Mouse (Mus musculus) midbrain, postnatal 0 days (tissue): ENCODE measurements around the gene Mcm2. TPM values are rescaled to one million over a fixed set of nuclear protein-coding genes. Genes with fewer than 3 reads are reported as not detected.
A peak's percentile ranks its signal among the peaks of the same experiment; 100 is the strongest.

Source experiments
- ATAC-seq: fragments of 200-750 bp; cut with Nextera tagmentation; 2 replicates; pipeline ENCODE4 v1.8.0; 2017; ENCODE audit warnings: moderate number of reproducible peaks, mild to moderate bottlenecking, moderate TSS enrichment, moderate library complexity; ENCODE audit not compliant: low FRiP score
- DNase-seq: peaks from one replicate; pipeline ENCODE4 v3.0.0-alpha.2; 2015; ENCODE audit warnings: low spot score
- H3K27ac ChIP-seq: fragments of 300-500 bp; sonication (generic); 2 replicates; pipeline ENCODE4 v1.5.1; 2014; ENCODE audit warnings: low read depth, mild to moderate bottlenecking, low read length, mixed read lengths
- H3K27me3 ChIP-seq: fragments of 300-500 bp; sonication (generic); 2 replicates; pipeline ENCODE4 v1.6.1; 2014; ENCODE audit warnings: low read length, control low read depth, mixed read lengths; ENCODE audit not compliant: insufficient read depth
- H3K36me3 ChIP-seq: fragments of 300-500 bp; sonication (generic); 2 replicates; pipeline ENCODE4 v1.6.1; 2014; ENCODE audit warnings: low read length, control low read depth, mixed read lengths; ENCODE audit not compliant: insufficient read depth
- H3K4me1 ChIP-seq: fragments of 300-500 bp; sonication (generic); 2 replicates; pipeline ENCODE4 v1.6.1; 2014; ENCODE audit warnings: mild to moderate bottlenecking, control low read depth, antibody characterized with exemption, low read length, mixed read lengths; ENCODE audit not compliant: insufficient read depth
- H3K4me2 ChIP-seq: fragments of 300-500 bp; sonication (generic); 2 replicates; pipeline ENCODE4 v1.6.1; 2014; ENCODE audit warnings: low read depth, mild to moderate bottlenecking, low read length, mixed read lengths; ENCODE audit not compliant: poor library complexity, severe bottlenecking
- H3K4me3 ChIP-seq: fragments of 300-500 bp; sonication (generic); 2 replicates; pipeline ENCODE4 v1.5.1; 2014; ENCODE audit warnings: low read depth, mild to moderate bottlenecking, low read length, moderate library complexity
- H3K9ac ChIP-seq: fragments of 300-500 bp; sonication (generic); replicated peaks from 2 replicates; pipeline ENCODE4 v1.6.1; 2014; ENCODE audit warnings: mild to moderate bottlenecking, low read length, moderate library complexity, mixed read lengths; ENCODE audit not compliant: poor library complexity, severe bottlenecking
- H3K9me3 ChIP-seq: fragments of 300-500 bp; sonication (generic); 2 replicates; pipeline ENCODE4 v1.6.1; 2016; ENCODE audit warnings: low read length, control low read depth
- CTCF ChIP-seq: IDR thresholded peaks from 2 replicates; pipeline ENCODE4 v1.5.1; 2016; ENCODE audit warnings: antibody characterized with exemption, mild to moderate bottlenecking
- WGBS: fragments of 180-500 bp; shearing (Covaris S2); extraction: QIAGEN DNeasy Blood & Tissue Kit; methylation state at CpG from one replicate; pipeline ENCODE4 v1.1.7; 2014; 5-methylcytosine and 5-hydroxymethylcytosine counted together
- polyA plus RNA-seq: library from polyadenylated mRNA; unstranded; fragments of >200 nt; fragmentation: Nextera tagmentation; extraction: Ambion mirVana; gene quantifications from 2 replicates; pipeline ENCODE4 v1.2.1, GENCODE M21; 2015
- total RNA-seq: library from RNA; depleted of rRNA; stranded (reverse); fragments of >200 nt; gene quantifications from 2 replicates; pipeline ENCODE4 v1.2.3, GENCODE M21; 2014

Gene Mcm2
- total and polyA plus RNA-seq, 2 experiments from 2014 or later, result 7.6 to 16.2 TPM

GRCm38 (mm10) chr6:88929451-88929850 is 30.9 kb upstream of the Mcm2 start:
- no peak overlapping the region for H3K9ac ChIP-seq

DNA sequence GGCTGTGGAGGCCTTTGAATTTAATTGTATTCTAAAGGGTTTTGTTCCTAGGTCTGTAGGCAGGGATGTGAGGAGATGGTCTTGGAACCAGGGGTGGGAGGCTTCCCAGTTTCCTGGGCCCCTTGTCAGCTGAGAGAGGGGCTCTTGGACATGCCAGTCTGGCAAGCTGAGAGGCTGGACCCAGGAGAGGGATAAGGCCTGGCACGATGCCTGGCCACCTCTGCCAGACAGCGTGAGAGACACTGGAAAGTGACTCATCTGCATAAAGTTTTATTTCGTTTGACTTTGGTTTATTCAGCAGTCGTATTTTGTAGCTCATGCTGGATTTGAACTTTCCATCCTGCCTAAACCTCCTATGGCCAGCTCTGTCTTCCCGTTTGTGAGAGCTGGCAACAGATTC is 30.0 kb upstream of the Mcm2 start:
- Histone ChIP-seq H3K4me1 (peaks cover 12% of the 10 kb centered on the region; the same call in 1 of the 2 replicates), H3K9me3 (no peaks in the 10 kb centered on the region), H3K9ac (no peak overlapping the region), H3K27me3 (no peaks in the 10 kb centered on the region), H3K27ac (no peak overlapping the region), H3K36me3 (no peaks in the 10 kb centered on the region), H3K4me2 (no peak overlapping the region), H3K4me3 (no peak overlapping the region)
- DNase-seq, result no peak
- WGBS, result 63% methylated on average over 5 of the region's 5 CpGs
- TF ChIP-seq CTCF, result no peak
- ATAC-seq, result no peak

More at GRCm38 (mm10) chr6:88929451-88929850, 30.9 kb upstream of the Mcm2 start:
- DNase-seq (peak; percentile 44), ATAC-seq (no peak)
- H3K4me1 ChIP-seq, result peaks cover 12% of the 10 kb centered on the region; the same call in 1 of the 2 replicates
- H3K4me2 ChIP-seq, result no peak overlapping the region
- WGBS, result 30% methylated on average over 6 of the region's 6 CpGs
- H3K36me3 ChIP-seq, result no peaks in the 10 kb centered on the region
- no peak for TF ChIP-seq CTCF
- no peak overlapping the region for H3K4me3 ChIP-seq
- no peak overlapping the region for H3K27ac ChIP-seq
- H3K27me3 ChIP-seq, result no peaks in the 10 kb centered on the region
- H3K9me3 ChIP-seq, result no peaks in the 10 kb centered on the region

DNA sequence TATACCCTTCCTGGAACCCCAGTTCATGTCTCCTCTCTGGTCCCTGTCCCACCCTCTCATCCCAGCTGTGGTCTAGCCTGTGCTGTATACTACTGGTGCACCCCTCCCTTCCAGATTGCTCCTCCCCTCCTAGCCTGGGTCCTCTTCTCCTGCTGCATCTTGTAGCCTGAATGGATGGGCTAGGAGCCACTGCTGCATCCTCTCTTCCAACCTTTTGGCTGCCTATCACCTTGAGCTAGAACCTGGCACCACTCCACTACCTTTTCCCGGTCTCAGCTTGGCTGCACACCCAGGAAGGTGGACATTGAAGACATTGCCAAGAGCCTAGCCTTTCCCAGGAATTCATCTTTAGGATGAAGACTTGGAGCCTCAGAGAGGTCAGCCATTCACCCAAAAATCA is 29.4 kb upstream of the Mcm2 start:
- Histone ChIP-seq H3K9ac (peak overlapping the region; percentile 33; the same call in 1 of the 2 replicates), H3K27me3 (no peaks in the 10 kb centered on the region), H3K4me1 (peaks cover 12% of the 10 kb centered on the region; the same call in 1 of the 2 replicates), H3K4me3 (no peak overlapping the region), H3K27ac (no peak overlapping the region), H3K4me2 (no peak overlapping the region), H3K36me3 (no peaks in the 10 kb centered on the region), H3K9me3 (no peaks in the 10 kb centered on the region)
- ATAC-seq, result no peak
- WGBS, result 79% methylated on average over 1 of the region's 1 CpGs
- no peak for DNase-seq
- TF ChIP-seq CTCF, result no peak

DNA sequence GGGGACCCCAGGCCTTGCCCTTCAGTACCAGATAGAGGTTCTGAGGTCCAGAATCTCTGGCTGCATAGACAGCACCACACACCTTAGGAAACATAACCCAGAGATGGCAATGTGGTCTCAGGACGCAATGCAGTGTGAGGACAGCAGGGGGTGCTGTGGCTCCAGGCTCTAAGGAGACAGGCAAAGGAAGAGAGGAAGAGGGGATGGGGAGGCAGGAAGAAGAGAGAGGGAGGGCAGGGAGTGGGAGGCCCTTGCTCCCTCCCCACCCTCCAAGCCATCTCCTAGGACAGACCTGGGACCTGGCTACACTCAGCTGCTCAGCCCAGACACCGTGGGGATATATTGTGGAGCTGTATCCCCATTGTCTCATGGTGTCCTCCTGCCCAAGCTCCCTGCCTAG is 29.0 kb upstream of the Mcm2 start:
- no peaks in the 10 kb centered on the region for H3K9me3 ChIP-seq
- DNase-seq (peak; percentile 79), ATAC-seq (peak; percentile 47)
- no peaks in the 10 kb centered on the region for H3K27me3 ChIP-seq
- peak; percentile 99 for TF ChIP-seq CTCF
- H3K36me3 ChIP-seq, result no peaks in the 10 kb centered on the region
- H3K9ac ChIP-seq, result peak overlapping the region; percentile 33; the same call in 1 of the 2 replicates
- WGBS, result 26% methylated on average over 2 of the region's 2 CpGs
- peaks cover 12% of the 10 kb centered on the region; the same call in 1 of the 2 replicates for H3K4me1 ChIP-seq
- H3K4me2 ChIP-seq, result no peak overlapping the region
- no peak overlapping the region for H3K27ac ChIP-seq
- H3K4me3 ChIP-seq, result no peak overlapping the region

GRCm38 (mm10) chr6:88926870-88927269 is 28.3 kb upstream of the Mcm2 start:
- peaks cover 12% of the 10 kb centered on the region; the same call in 1 of the 2 replicates for H3K4me1 ChIP-seq

DNA sequence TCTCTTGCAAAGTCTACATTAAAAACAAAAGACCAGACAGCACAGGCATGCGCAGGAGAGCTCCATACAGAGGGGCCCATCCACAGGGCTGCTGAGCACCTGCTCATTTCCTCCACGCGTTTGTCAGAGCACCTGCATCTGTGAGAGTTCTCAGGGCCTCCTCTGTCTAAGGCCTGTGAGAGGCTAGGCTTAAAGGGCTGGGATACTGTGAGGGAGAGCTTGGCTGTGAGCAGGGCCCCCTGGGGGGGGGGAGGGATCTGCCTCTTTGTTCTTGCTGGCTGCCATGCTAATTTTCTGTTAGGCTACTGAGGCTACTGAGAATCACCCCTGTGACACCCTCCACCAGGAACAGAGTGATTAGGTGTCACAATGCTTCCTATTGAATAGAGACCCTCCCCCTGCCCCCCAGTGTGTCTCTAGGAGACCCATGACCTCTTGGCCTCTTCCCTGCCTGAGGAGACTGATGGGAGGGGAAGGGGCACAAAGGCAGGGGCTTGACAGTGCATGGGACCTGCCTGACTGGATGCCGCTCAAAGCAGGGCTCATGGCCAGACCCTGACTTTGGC is 27.1 kb upstream of the Mcm2 start:
- Histone ChIP-seq H3K4me2 (no peak overlapping the region), H3K27me3 (no peaks in the 10 kb centered on the region), H3K4me1 (peaks cover 12% of the 10 kb centered on the region; the same call in 1 of the 2 replicates), H3K27ac (peak overlapping the region; percentile 47; the same call in 1 of the 2 replicates), H3K9me3 (no peaks in the 10 kb centered on the region), H3K36me3 (no peaks in the 10 kb centered on the region), H3K9ac (0 out of 2 replicates have a peak overlapping the region, but pooled peaks have one; percentile 20), H3K4me3 (no peak overlapping the region)
- WGBS, result 15% methylated on average over 4 of the region's 4 CpGs
- no peak for TF ChIP-seq CTCF
- DNase-seq (no peak), ATAC-seq (no peak)

More at GRCm38 (mm10) chr6:88926870-88927269, 28.3 kb upstream of the Mcm2 start:
- Histone ChIP-seq H3K9ac (no peak overlapping the region), H3K27ac (no peak overlapping the region), H3K36me3 (no peaks in the 10 kb centered on the region), H3K4me2 (no peak overlapping the region), H3K27me3 (no peaks in the 10 kb centered on the region), H3K4me3 (no peak overlapping the region), H3K9me3 (no peaks in the 10 kb centered on the region)
- DNase-seq (no peak), ATAC-seq (no peak)
- 46% methylated on average over 3 of the region's 3 CpGs for WGBS
- TF ChIP-seq CTCF, result no peak
